Mouse (Mus musculus) midbrain, postnatal 0 days (tissue): ENCODE measurements around the gene Map3k3. TPM values are rescaled to one million over a fixed set of nuclear protein-coding genes. Genes with fewer than 3 reads are reported as not detected.
A peak's percentile ranks its signal among the peaks of the same experiment; 100 is the strongest.

Source experiments
- ATAC-seq: fragments of 200-750 bp; cut with Nextera tagmentation; 2 replicates; pipeline ENCODE4 v1.8.0; 2017; ENCODE audit warnings: moderate number of reproducible peaks, mild to moderate bottlenecking, moderate TSS enrichment, moderate library complexity; ENCODE audit not compliant: low FRiP score
- DNase-seq: peaks from one replicate; pipeline ENCODE4 v3.0.0-alpha.2; 2015; ENCODE audit warnings: low spot score
- H3K27ac ChIP-seq: fragments of 300-500 bp; sonication (generic); 2 replicates; pipeline ENCODE4 v1.5.1; 2014; ENCODE audit warnings: low read depth, mild to moderate bottlenecking, low read length, mixed read lengths
- H3K27me3 ChIP-seq: fragments of 300-500 bp; sonication (generic); 2 replicates; pipeline ENCODE4 v1.6.1; 2014; ENCODE audit warnings: low read length, control low read depth, mixed read lengths; ENCODE audit not compliant: insufficient read depth
- H3K36me3 ChIP-seq: fragments of 300-500 bp; sonication (generic); 2 replicates; pipeline ENCODE4 v1.6.1; 2014; ENCODE audit warnings: low read length, control low read depth, mixed read lengths; ENCODE audit not compliant: insufficient read depth
- H3K4me1 ChIP-seq: fragments of 300-500 bp; sonication (generic); 2 replicates; pipeline ENCODE4 v1.6.1; 2014; ENCODE audit warnings: mild to moderate bottlenecking, control low read depth, antibody characterized with exemption, low read length, mixed read lengths; ENCODE audit not compliant: insufficient read depth
- H3K4me2 ChIP-seq: fragments of 300-500 bp; sonication (generic); 2 replicates; pipeline ENCODE4 v1.6.1; 2014; ENCODE audit warnings: low read depth, mild to moderate bottlenecking, low read length, mixed read lengths; ENCODE audit not compliant: poor library complexity, severe bottlenecking
- H3K4me3 ChIP-seq: fragments of 300-500 bp; sonication (generic); 2 replicates; pipeline ENCODE4 v1.5.1; 2014; ENCODE audit warnings: low read depth, mild to moderate bottlenecking, low read length, moderate library complexity
- H3K9ac ChIP-seq: fragments of 300-500 bp; sonication (generic); replicated peaks from 2 replicates; pipeline ENCODE4 v1.6.1; 2014; ENCODE audit warnings: mild to moderate bottlenecking, low read length, moderate library complexity, mixed read lengths; ENCODE audit not compliant: poor library complexity, severe bottlenecking
- H3K9me3 ChIP-seq: fragments of 300-500 bp; sonication (generic); 2 replicates; pipeline ENCODE4 v1.6.1; 2016; ENCODE audit warnings: low read length, control low read depth
- CTCF ChIP-seq: IDR thresholded peaks from 2 replicates; pipeline ENCODE4 v1.5.1; 2016; ENCODE audit warnings: antibody characterized with exemption, mild to moderate bottlenecking
- WGBS: fragments of 180-500 bp; shearing (Covaris S2); extraction: QIAGEN DNeasy Blood & Tissue Kit; methylation state at CpG from one replicate; pipeline ENCODE4 v1.1.7; 2014; 5-methylcytosine and 5-hydroxymethylcytosine counted together
- polyA plus RNA-seq: library from polyadenylated mRNA; unstranded; fragments of >200 nt; fragmentation: Nextera tagmentation; extraction: Ambion mirVana; gene quantifications from 2 replicates; pipeline ENCODE4 v1.2.1, GENCODE M21; 2015
- total RNA-seq: library from RNA; depleted of rRNA; stranded (reverse); fragments of >200 nt; gene quantifications from 2 replicates; pipeline ENCODE4 v1.2.3, GENCODE M21; 2014

Map3k3 gene
- total and polyA plus RNA-seq, 2 experiments from 2014 or later = 9.2 to 26.4 TPM

- TF ChIP-seq CTCF = peak; percentile 62
- H3K4me2 ChIP-seq = no peak overlapping the region
- H3K27ac ChIP-seq = no peak overlapping the region
- no peaks in the 10 kb centered on the region for H3K4me1 ChIP-seq
- no peak overlapping the region for H3K4me3 ChIP-seq
- peak; percentile 60 for DNase-seq
- H3K9ac ChIP-seq = no peak overlapping the region
- H3K36me3 ChIP-seq = peaks cover 27% of the 10 kb centered on the region
- no peaks in the 10 kb centered on the region for H3K9me3 ChIP-seq
- 79% methylated on average over 7 of the region's 7 CpGs for WGBS
- ATAC-seq = no peak
- no peaks in the 10 kb centered on the region for H3K27me3 ChIP-seq
Measured at GRCm38 (mm10) chr11:106170807-106171206, 86.4 kb downstream of the Map3k3 start.

- Histone ChIP-seq H3K27ac (no peak overlapping the region), H3K4me2 (no peak overlapping the region), H3K4me3 (no peak overlapping the region), H3K9me3 (no peaks in the 10 kb centered on the region), H3K36me3 (peaks cover 12% of the 10 kb centered on the region), H3K27me3 (no peaks in the 10 kb centered on the region), H3K9ac (no peak overlapping the region), H3K4me1 (no peaks in the 10 kb centered on the region)
- ATAC-seq (no peak), DNase-seq (no peak)
- no peak for TF ChIP-seq CTCF
- 91% methylated on average over 2 of the region's 2 CpGs for WGBS
Measured at GRCm38 (mm10) chr11:106173228-106173627, 88.8 kb downstream of the Map3k3 start.

- DNase-seq (no peak), ATAC-seq (no peak)
- no peak overlapping the region for H3K4me3 ChIP-seq
- H3K4me2 ChIP-seq = no peak overlapping the region
- 86% methylated on average over 5 of the region's 5 CpGs for WGBS
- no peak for TF ChIP-seq CTCF
- peaks cover 9% of the 10 kb centered on the region; the same call in 1 of the 2 replicates for H3K36me3 ChIP-seq
- H3K9me3 ChIP-seq = no peaks in the 10 kb centered on the region
- no peak overlapping the region for H3K27ac ChIP-seq
- H3K27me3 ChIP-seq = no peaks in the 10 kb centered on the region
- no peaks in the 10 kb centered on the region for H3K4me1 ChIP-seq
- no peak overlapping the region for H3K9ac ChIP-seq
Measured at GRCm38 (mm10) chr11:106174372-106174771, 90.0 kb downstream of the Map3k3 start.

GRCm38 (mm10) chr11:106175081-106175480 lies 90.7 kb downstream of the Map3k3 start:
- no peak overlapping the region for H3K27ac ChIP-seq
- no peak overlapping the region for H3K9ac ChIP-seq
- no peaks in the 10 kb centered on the region for H3K9me3 ChIP-seq
- no peak for TF ChIP-seq CTCF
- H3K4me1 ChIP-seq = no peaks in the 10 kb centered on the region
- H3K4me3 ChIP-seq = no peak overlapping the region
- peaks cover 9% of the 10 kb centered on the region; the same call in 1 of the 2 replicates for H3K36me3 ChIP-seq
- DNase-seq (no peak), ATAC-seq (no peak)
- no peak overlapping the region for H3K4me2 ChIP-seq
- WGBS = 79% methylated on average over 3 of the region's 3 CpGs
- no peaks in the 10 kb centered on the region for H3K27me3 ChIP-seq

GRCm38 (mm10) chr11:106176372-106176771 lies 92.0 kb downstream of the Map3k3 start:
- no peak for TF ChIP-seq CTCF
- WGBS = 90% methylated on average over 5 of the region's 5 CpGs
- DNase-seq = no peak
- no peak for ATAC-seq
- Histone ChIP-seq H3K9ac (no peak overlapping the region), H3K4me1 (no peaks in the 10 kb centered on the region), H3K27ac (no peak overlapping the region), H3K4me2 (no peak overlapping the region), H3K9me3 (no peaks in the 10 kb centered on the region), H3K4me3 (no peak overlapping the region), H3K36me3 (peaks cover 13% of the 10 kb centered on the region), H3K27me3 (no peaks in the 10 kb centered on the region)

GRCm38 (mm10) chr11:106178036-106178782 lies 93.8 kb downstream of the Map3k3 start:
- no peak for TF ChIP-seq CTCF
- Histone ChIP-seq H3K4me3 (no peak overlapping the region), H3K4me2 (no peak overlapping the region), H3K27me3 (no peaks in the 10 kb centered on the region), H3K9ac (no peak overlapping the region), H3K9me3 (no peaks in the 10 kb centered on the region), H3K4me1 (no peaks in the 10 kb centered on the region), H3K36me3 (peaks cover 8% of the 10 kb centered on the region), H3K27ac (no peak overlapping the region)
- WGBS = 83% methylated on average over 5 of the region's 5 CpGs
- ATAC-seq (no peak), DNase-seq (no peak)
